Mouse (Mus musculus) adrenal gland, adult 18-20 months (tissue): ENCODE measurements around the gene Phldb1. TPM values are rescaled to one million over a fixed set of nuclear protein-coding genes. Genes with fewer than 3 reads are reported as not detected.

Source experiments
- DNase-seq, 2 experiments: peaks; one replicate each; pipeline ENCODE4 v3.0.0; 2021 to 2022; ENCODE audit warnings: low spot score in 2 of 2
- total RNA-seq, 2 experiments: library from RNA; stranded (reverse); gene quantifications; 1 replicate in 1 of 2; 2 replicates in 1 of 2; pipeline ENCODE4 v1.2.3; 2021

Gene Phldb1
- total RNA-seq, 2 experiments from 2014 or later: 24.1 to 60.8 TPM

- DNase-seq: no peak
Observed at GRCm38 (mm10) chr9:44710213-44710612, 24.8 kb downstream of the Phldb1 start.

GRCm38 (mm10) chr9:44709600-44709999 lies 25.4 kb downstream of the Phldb1 start:
- no peak for DNase-seq

- DNase-seq: peak in 1 of 2 experiments; percentile 44
Observed at GRCm38 (mm10) chr9:44708925-44709324, 26.1 kb downstream of the Phldb1 start.

- DNase-seq: peak; percentile 82
Observed at GRCm38 (mm10) chr9:44708429-44708765, 26.6 kb downstream of the Phldb1 start.

- no peak for DNase-seq
Observed at GRCm38 (mm10) chr9:44707749-44708428, 27.1 kb downstream of the Phldb1 start.

GRCm38 (mm10) chr9:44699730-44700129 lies 35.3 kb downstream of the Phldb1 start:
- no peak for DNase-seq

- no peak for DNase-seq
Observed at GRCm38 (mm10) chr9:44699196-44699595, 35.8 kb downstream of the Phldb1 start.

GRCm38 (mm10) chr9:44697866-44698265 lies 37.1 kb downstream of the Phldb1 start:
- no peak for DNase-seq

GRCm38 (mm10) chr9:44693071-44693470 lies 41.9 kb downstream of the Phldb1 start:
- no peak for DNase-seq

GRCm38 (mm10) chr9:44691671-44692520 lies 43.1 kb downstream of the Phldb1 start:
- DNase-seq: peak; percentile 40 to 45

GRCm38 (mm10) chr9:44690641-44691040 lies 44.4 kb downstream of the Phldb1 start:
- no peak for DNase-seq

- no peak for DNase-seq
Observed at GRCm38 (mm10) chr9:44688013-44688412, 47.0 kb downstream of the Phldb1 start.

- no peak for DNase-seq
Observed at GRCm38 (mm10) chr9:44686638-44687037, 48.4 kb downstream of the Phldb1 start.

GRCm38 (mm10) chr9:44685346-44686330 lies 49.4 kb downstream of the Phldb1 start:
- peak; percentile 76 for DNase-seq

- no peak for DNase-seq
Observed at GRCm38 (mm10) chr9:44683046-44683445, 52.0 kb downstream of the Phldb1 start.

GRCm38 (mm10) chr9:44679565-44679964 lies 55.4 kb downstream of the Phldb1 start:
- DNase-seq: no peak

GRCm38 (mm10) chr9:44678288-44678871 lies 56.6 kb downstream of the Phldb1 start:
- DNase-seq: no peak

- no peak for DNase-seq
Observed at GRCm38 (mm10) chr9:44673005-44673404, 62.0 kb downstream of the Phldb1 start, which contains the start of gene Treh. TSS of gene Treh (plus strand) at chr9:44673233.

GRCm38 (mm10) chr9:44672291-44672865 lies 62.6 kb downstream of the Phldb1 start:
- no peak for DNase-seq

- DNase-seq: no peak
Observed at GRCm38 (mm10) chr9:44671416-44671815, 63.6 kb downstream of the Phldb1 start.
